Comparison of ENCODE assay signal across 8 mouse cellular contexts in genomic region chr2:109280272-109280599, GRCm38 (mm10). TPM values are rescaled to one million over a fixed set of nuclear protein-coding genes. Genes with fewer than 3 reads are reported as not detected.
DNase-seq lines count a peak whose midpoint lies in the region; ATAC-seq and TF ChIP-seq lines count a peak whose summit lies in the region.

No protein-coding gene starts in this region.

- no peak for ATAC-seq in embryonic facial prominence, embryonic 12.5 days (ENCODE audit: insufficient number of reproducible peaks, insufficient read depth, low FRiP score, low TSS enrichment)
- ATAC-seq in intestine, embryonic 16.5 days = no peak
- ATAC-seq in neural tube, embryonic 13.5 days (ENCODE audit: low read depth) = no peak

- no peaks in the 10 kb centered on the region for H3K36me3 ChIP-seq in embryonic facial prominence, embryonic 12.5 days
- H3K36me3 ChIP-seq in intestine, embryonic 16.5 days (ENCODE audit: control insufficient read depth, insufficient read depth, low read length) = no peaks in the 10 kb centered on the region
- H3K36me3 ChIP-seq in neural tube, embryonic 13.5 days = no peaks in the 10 kb centered on the region

- peaks cover 7% of the 10 kb centered on the region for H3K4me1 ChIP-seq in embryonic facial prominence, embryonic 12.5 days
- peaks cover 9% of the 10 kb centered on the region for H3K4me1 ChIP-seq in intestine, embryonic 16.5 days (ENCODE audit: control insufficient read depth, insufficient read depth, low read length)
- H3K4me1 ChIP-seq in neural tube, embryonic 13.5 days (replicated peaks) = peaks cover 19% of the 10 kb centered on the region

- intact Hi-C loops in left cerebral cortex, adult 2 months (cut with DNase I) = no loop called here
- intact Hi-C loops in left cerebral cortex, postnatal 36 days (cut with DNase I) = loop anchor here (5.0 kb wide), 2 partner anchors 397 to 412 kb away; no protein-coding TSS in a partner anchor
- intact Hi-C loops in left cerebral cortex, postnatal 25 days (cut with DNase I) = no loop called here

- DNase-seq in left cerebral cortex, adult 2 months (ENCODE audit: extremely low spot score in 1 of 2, low spot score in 2 of 2) = no peak
- no peak for DNase-seq in left cerebral cortex, postnatal 36 days (ENCODE audit: low spot score in 2 of 2)
- no peak for DNase-seq in cerebellum, adult 11-12 months
- no peak for DNase-seq in left cerebral cortex, postnatal 25 days (ENCODE audit: low spot score in 2 of 2)
- no peak for DNase-seq in kidney, adult 8-10 months

- H3K27me3 ChIP-seq in embryonic facial prominence, embryonic 12.5 days = no peaks in the 10 kb centered on the region
- H3K27me3 ChIP-seq in intestine, embryonic 16.5 days (replicated peaks; ENCODE audit: control insufficient read depth, insufficient read depth, low read length) = no peaks in the 10 kb centered on the region
- H3K27me3 ChIP-seq in neural tube, embryonic 13.5 days = no peaks in the 10 kb centered on the region

- no peaks in the 10 kb centered on the region for H3K9me3 ChIP-seq in embryonic facial prominence, embryonic 12.5 days
- no peaks in the 10 kb centered on the region for H3K9me3 ChIP-seq in intestine, embryonic 16.5 days (ENCODE audit: control insufficient read depth, low read length)
- H3K9me3 ChIP-seq in neural tube, embryonic 13.5 days = no peaks in the 10 kb centered on the region

- 7% methylated on average over 4 of the region's 4 CpGs for WGBS in embryonic facial prominence, embryonic 12.5 days
- WGBS in intestine, embryonic 16.5 days = 3% methylated on average over 4 of the region's 4 CpGs
- WGBS in neural tube, embryonic 13.5 days = 9% methylated on average over 4 of the region's 4 CpGs

- H3K4me3 ChIP-seq in left cerebral cortex, adult 2 months = peak overlapping the region; percentile 69
- peak overlapping the region; percentile 77 for H3K4me3 ChIP-seq in embryonic facial prominence, embryonic 12.5 days
- H3K4me3 ChIP-seq in intestine, embryonic 16.5 days (ENCODE audit: low read length) = peak overlapping the region; percentile 84
- H3K4me3 ChIP-seq in neural tube, embryonic 13.5 days = peak overlapping the region; percentile 69

- peak overlapping the region; percentile 74 for H3K4me2 ChIP-seq in embryonic facial prominence, embryonic 12.5 days (replicated peaks)
- H3K4me2 ChIP-seq in intestine, embryonic 16.5 days (ENCODE audit: low read depth, low read length) = peak overlapping the region; percentile 49
- peak overlapping the region; percentile 89 for H3K4me2 ChIP-seq in neural tube, embryonic 13.5 days

- H3K27ac ChIP-seq in left cerebral cortex, adult 2 months = peak overlapping the region; percentile 90
- peak overlapping the region; percentile 77; the same call in 1 of the 2 replicates for H3K27ac ChIP-seq in embryonic facial prominence, embryonic 12.5 days
- H3K27ac ChIP-seq in intestine, embryonic 16.5 days (ENCODE audit: low read length) = 0 out of 2 replicates have a peak overlapping the region, but pooled peaks have one; percentile 26
- peak overlapping the region; percentile 67; the same call in 1 of the 2 replicates for H3K27ac ChIP-seq in neural tube, embryonic 13.5 days (replicated peaks)

- H3K9ac ChIP-seq in embryonic facial prominence, embryonic 12.5 days = peak overlapping the region; percentile 60; the same call in 1 of the 2 replicates
- H3K9ac ChIP-seq in intestine, embryonic 16.5 days (ENCODE audit: low read depth, low read length) = peak overlapping the region; percentile 72
- peak overlapping the region; percentile 68 for H3K9ac ChIP-seq in neural tube, embryonic 13.5 days

- TF ChIP-seq CTCF in left cerebral cortex, adult 2 months (IDR thresholded peaks at IDR 0.05) = no peak

RNA-seq across cellular contexts. Expression of gene Kif18a, which starts 0.3 kb away (rescaled TPM):
- total RNA-seq in left cerebral cortex, adult 2 months (2021) = 1 to 10 TPM in 1 of 2 experiments, under 1 TPM in 1; 0.91 to 1.1 TPM
- 1 to 10 TPM; 1.0 to 1.7 TPM for total RNA-seq in left cerebral cortex, postnatal 36 days (2021)
- 27.5 and 27.8 TPM in 2 replicates for polyA plus RNA-seq in embryonic facial prominence, embryonic 12.5 days (2016; fragmentation: Nextera tagmentation; extraction: Ambion mirVana)
- polyA plus RNA-seq in intestine, embryonic 16.5 days (2015; fragmentation: Nextera tagmentation; extraction: Ambion mirVana) = 11.0 and 12.7 TPM in 2 replicates
- polyA plus RNA-seq in neural tube, embryonic 13.5 days (2015; fragmentation: Nextera tagmentation; extraction: Ambion mirVana) = 4.5 and 6.4 TPM in 2 replicates
- 1 to 10 TPM in 1 of 2 experiments, under 1 TPM in 1; 0.94 to 1.3 TPM for total RNA-seq in left cerebral cortex, postnatal 25 days (2021)

RNA-seq across cellular contexts. Expression of gene Mettl15, which starts 0.3 kb away (rescaled TPM):
- 1 to 10 TPM; 5.3 to 5.4 TPM for total RNA-seq in left cerebral cortex, adult 2 months (2021)
- total RNA-seq in left cerebral cortex, postnatal 36 days (2021) = 1 to 10 TPM; 4.7 to 5.3 TPM
- polyA plus RNA-seq in embryonic facial prominence, embryonic 12.5 days (2016; fragmentation: Nextera tagmentation; extraction: Ambion mirVana) = 11.3 and 12.5 TPM in 2 replicates
- polyA plus RNA-seq in intestine, embryonic 16.5 days (2015; fragmentation: Nextera tagmentation; extraction: Ambion mirVana) = 12.0 and 12.8 TPM in 2 replicates
- 7.5 and 9.7 TPM in 2 replicates for polyA plus RNA-seq in neural tube, embryonic 13.5 days (2015; fragmentation: Nextera tagmentation; extraction: Ambion mirVana)
- 1 to 10 TPM; 3.6 to 5.5 TPM for total RNA-seq in left cerebral cortex, postnatal 25 days (2021)

Comparison
In these comparisons a context has a peak if more than half of its experiments do, and no peak if none do; other contexts are left out.
1. H3K27ac ChIP-seq: peak in every context shown above with its lines; median percentile 90 in left cerebral cortex, adult 2 months; 77 in embryonic facial prominence, embryonic 12.5 days; 67 in neural tube, embryonic 13.5 days; 26 in intestine, embryonic 16.5 days.